Mouse (Mus musculus): ENCODE measurements around the gene Sh3bgrl. TPM values are rescaled to one million over a fixed set of nuclear protein-coding genes. Genes with fewer than 3 reads are reported as not detected.

Gene Sh3bgrl
- total RNA-seq, 2 experiments from 2014 or later: 129 to 144 TPM

- no peak for DNase-seq (ENCODE audit: low spot score in 2 of 2)
Measured at GRCm38 (mm10) chrX:109131834-109132233, 36.7 kb downstream of the Sh3bgrl start.

GRCm38 (mm10) chrX:109132463-109132862, 37.3 kb downstream of the Sh3bgrl start:
- no peak for DNase-seq (ENCODE audit: low spot score in 2 of 2)

- no peak for DNase-seq (ENCODE audit: low spot score in 2 of 2)
Measured at GRCm38 (mm10) chrX:109133500-109133899, 38.3 kb downstream of the Sh3bgrl start.

GRCm38 (mm10) chrX:109136306-109136705, 41.1 kb downstream of the Sh3bgrl start:
- DNase-seq (ENCODE audit: low spot score in 2 of 2): no peak

GRCm38 (mm10) chrX:109136820-109137219, 41.7 kb downstream of the Sh3bgrl start:
- DNase-seq (ENCODE audit: low spot score in 2 of 2): no peak

- no peak for DNase-seq (ENCODE audit: low spot score in 2 of 2)
Measured at GRCm38 (mm10) chrX:109137295-109137694, 42.1 kb downstream of the Sh3bgrl start.

GRCm38 (mm10) chrX:109141337-109141870, 46.2 kb downstream of the Sh3bgrl start:
- no peak for DNase-seq (ENCODE audit: low spot score in 2 of 2)

GRCm38 (mm10) chrX:109142281-109142680, 47.1 kb downstream of the Sh3bgrl start:
- DNase-seq (ENCODE audit: low spot score in 2 of 2): no peak

- DNase-seq (ENCODE audit: low spot score in 2 of 2): no peak
Measured at GRCm38 (mm10) chrX:109145779-109146178, 50.6 kb downstream of the Sh3bgrl start.

- no peak for DNase-seq (ENCODE audit: low spot score in 2 of 2)
Measured at GRCm38 (mm10) chrX:109147108-109147507, 51.9 kb downstream of the Sh3bgrl start.

- DNase-seq (ENCODE audit: low spot score in 2 of 2): no peak
Measured at GRCm38 (mm10) chrX:109151228-109151627, 56.1 kb downstream of the Sh3bgrl start.

GRCm38 (mm10) chrX:109160326-109160725, 65.2 kb downstream of the Sh3bgrl start:
- no peak for DNase-seq (ENCODE audit: low spot score in 2 of 2)

- DNase-seq (ENCODE audit: low spot score in 2 of 2): no peak
Measured at GRCm38 (mm10) chrX:109160901-109161300, 65.7 kb downstream of the Sh3bgrl start.

- DNase-seq (ENCODE audit: low spot score in 2 of 2): no peak
Measured at GRCm38 (mm10) chrX:109175038-109175437, 79.9 kb downstream of the Sh3bgrl start.

GRCm38 (mm10) chrX:109175470-109175869, 80.3 kb downstream of the Sh3bgrl start:
- no peak for DNase-seq (ENCODE audit: low spot score in 2 of 2)

GRCm38 (mm10) chrX:109184706-109185478, 89.7 kb downstream of the Sh3bgrl start:
- no peak for DNase-seq (ENCODE audit: low spot score in 2 of 2)

GRCm38 (mm10) chrX:109189607-109190006, 94.4 kb downstream of the Sh3bgrl start:
- no peak for DNase-seq (ENCODE audit: low spot score in 2 of 2)

- no peak for DNase-seq (ENCODE audit: low spot score in 2 of 2)
Measured at GRCm38 (mm10) chrX:109190969-109191368, 95.8 kb downstream of the Sh3bgrl start.

- no peak for DNase-seq (ENCODE audit: low spot score in 2 of 2)
Measured at GRCm38 (mm10) chrX:109191436-109191835, 96.3 kb downstream of the Sh3bgrl start.

GRCm38 (mm10) chrX:109196468-109196867, 101.3 kb downstream of the Sh3bgrl start, which contains the start of gene Gm6377:
TSS of gene Gm6377 (plus strand) at chrX:109196756.
- DNase-seq (ENCODE audit: low spot score in 2 of 2): no peak

GRCm38 (mm10) chrX:109207843-109208242, 112.7 kb downstream of the Sh3bgrl start:
- no peak for DNase-seq (ENCODE audit: low spot score in 2 of 2)

GRCm38 (mm10) chrX:109228720-109229119, 133.6 kb downstream of the Sh3bgrl start:
- no peak for DNase-seq (ENCODE audit: low spot score in 2 of 2)
